Comparison of ENCODE assay signal across 8 mouse cellular contexts in the genomic region with DNA sequence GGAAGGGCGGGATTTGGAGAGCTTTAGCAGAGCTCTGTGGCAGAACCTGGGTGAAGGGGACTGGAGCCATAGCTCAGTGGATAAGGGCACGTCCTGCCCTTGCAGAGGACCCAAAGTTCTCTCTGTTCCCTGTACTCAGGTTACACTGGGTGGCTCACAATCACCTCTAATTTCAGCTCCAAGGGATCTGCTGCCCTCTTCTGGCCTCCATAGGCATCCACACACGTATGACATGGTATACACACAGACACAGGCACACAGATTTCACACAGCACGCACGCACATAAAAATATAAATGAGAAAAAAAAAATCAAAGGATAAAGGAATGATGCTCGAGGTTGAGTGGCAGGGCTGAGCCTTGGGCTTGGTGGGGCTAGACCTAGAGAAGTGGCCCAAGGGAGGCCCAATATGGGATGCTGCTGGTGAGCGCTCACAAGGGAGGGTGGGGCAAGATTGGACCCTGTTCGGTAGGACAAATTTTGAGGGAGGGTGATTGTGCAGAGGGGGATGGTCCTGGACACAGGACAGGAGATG. TPM values are rescaled to one million over a fixed set of nuclear protein-coding genes. Genes with fewer than 3 reads are reported as not detected.
DNase-seq lines count a peak whose midpoint lies in the region; ATAC-seq and TF ChIP-seq lines count a peak whose summit lies in the region.

No protein-coding gene starts in this region.

- no peaks in the 10 kb centered on the region for H3K27me3 ChIP-seq in kidney, embryonic 14.5 days (ENCODE audit: control insufficient read depth, insufficient read depth, low read length)
- H3K27me3 ChIP-seq in heart, embryonic 15.5 days = no peaks in the 10 kb centered on the region
- H3K27me3 ChIP-seq in liver, embryonic 16.5 days (ENCODE audit: control insufficient read depth, insufficient read depth, low read depth, low read length) = no peaks in the 10 kb centered on the region
- H3K27me3 ChIP-seq in small intestine, adult 2 months (ENCODE audit: control insufficient read depth, insufficient read depth, low read length) = no peaks in the 10 kb centered on the region

- 77% methylated on average over 8 of the region's 8 CpGs for WGBS in kidney, embryonic 14.5 days
- 76% methylated on average over 8 of the region's 8 CpGs for WGBS in heart, embryonic 15.5 days
- 71% methylated on average over 8 of the region's 8 CpGs for WGBS in liver, embryonic 16.5 days (ENCODE audit: insufficient replicate concordance)
- WGBS in small intestine, adult 2 months = 89% methylated on average over 8 of the region's 8 CpGs

- no peak for DNase-seq in kidney, postnatal 14 days
- no peak for DNase-seq in adrenal gland, postnatal 4 days (ENCODE audit: low spot score in 2 of 2)
- DNase-seq in layer of hippocampus, postnatal 36 days = no peak

- peaks cover 14% of the 10 kb centered on the region; the same call in 1 of the 2 replicates for H3K36me3 ChIP-seq in kidney, embryonic 14.5 days (ENCODE audit: control insufficient read depth, insufficient read depth, low read length)
- H3K36me3 ChIP-seq in heart, embryonic 15.5 days = peaks cover 11% of the 10 kb centered on the region
- H3K36me3 ChIP-seq in liver, embryonic 16.5 days (ENCODE audit: control insufficient read depth, insufficient read depth) = no peaks in the 10 kb centered on the region
- H3K36me3 ChIP-seq in small intestine, adult 2 months (ENCODE audit: control insufficient read depth, insufficient read depth, low read length) = 0 out of 2 replicates have a peak, but pooled peaks cover 4% of the 10 kb centered on the region

- H3K9me3 ChIP-seq in kidney, embryonic 14.5 days (ENCODE audit: control insufficient read depth, low read length) = no peaks in the 10 kb centered on the region
- no peaks in the 10 kb centered on the region for H3K9me3 ChIP-seq in heart, embryonic 15.5 days (replicated peaks)
- no peaks in the 10 kb centered on the region for H3K9me3 ChIP-seq in liver, embryonic 16.5 days (replicated peaks; ENCODE audit: control insufficient read depth, low read length)

- H3K4me2 ChIP-seq in kidney, embryonic 14.5 days (replicated peaks; ENCODE audit: low read depth, low read length) = peak overlapping the region; percentile 89
- H3K4me2 ChIP-seq in heart, embryonic 15.5 days = peak overlapping the region; percentile 92
- peak overlapping the region; percentile 96 for H3K4me2 ChIP-seq in liver, embryonic 16.5 days (ENCODE audit: low read depth, low read length)

- H3K4me1 ChIP-seq in kidney, embryonic 14.5 days (ENCODE audit: control insufficient read depth, insufficient read depth, low read length) = 0 out of 2 replicates have a peak, but pooled peaks cover 7% of the 10 kb centered on the region
- 0 out of 2 replicates have a peak, but pooled peaks cover 8% of the 10 kb centered on the region for H3K4me1 ChIP-seq in brown adipose tissue, adult 24 weeks (ENCODE audit: control insufficient read depth, insufficient read depth, insufficient read length, low read length)
- H3K4me1 ChIP-seq in heart, embryonic 15.5 days (replicated peaks) = peaks cover 36% of the 10 kb centered on the region
- H3K4me1 ChIP-seq in liver, embryonic 16.5 days (ENCODE audit: control insufficient read depth, low read depth, low read length) = peaks cover 9% of the 10 kb centered on the region
- no peaks in the 10 kb centered on the region for H3K4me1 ChIP-seq in small intestine, adult 2 months (ENCODE audit: control insufficient read depth, insufficient read depth, insufficient read length, low read length)

- TF ChIP-seq CTCF in small intestine, adult 2 months (IDR thresholded peaks at IDR 0.05; ENCODE audit: extremely low read depth, insufficient read length, insufficient replicate concordance, low read depth, low read length) = peak; percentile 50; the same call in 1 of the 2 replicates

- H3K9ac ChIP-seq in kidney, embryonic 14.5 days (ENCODE audit: low read depth, low read length) = no peak overlapping the region; the same call in 1 of the 2 replicates
- peak overlapping the region; percentile 78; the same call in 1 of the 2 replicates for H3K9ac ChIP-seq in heart, embryonic 15.5 days
- no peak overlapping the region for H3K9ac ChIP-seq in liver, embryonic 16.5 days (ENCODE audit: low read depth, low read length)

- peak overlapping the region; percentile 55 for H3K4me3 ChIP-seq in kidney, embryonic 14.5 days (ENCODE audit: low read length)
- H3K4me3 ChIP-seq in brown adipose tissue, adult 24 weeks (ENCODE audit: insufficient read depth, low read depth, low read length) = peak overlapping the region; percentile 24; the same call in 1 of the 2 replicates
- peak overlapping the region; percentile 64 for H3K4me3 ChIP-seq in heart, embryonic 15.5 days
- H3K4me3 ChIP-seq in liver, embryonic 16.5 days (ENCODE audit: low read depth, low read length) = peak overlapping the region; percentile 73
- peak overlapping the region; percentile 98 for H3K4me3 ChIP-seq in small intestine, adult 2 months (ENCODE audit: low read depth, low read length)

- TF ChIP-seq POLR2A in small intestine, adult 2 months (IDR thresholded peaks at IDR 0.05; ENCODE audit: low read depth, low read length) = no peak

- H3K27ac ChIP-seq in kidney, embryonic 14.5 days (ENCODE audit: low read depth, low read length) = peak overlapping the region; percentile 65; the same call in 1 of the 2 replicates
- H3K27ac ChIP-seq in brown adipose tissue, adult 24 weeks (replicated peaks; ENCODE audit: low read depth, low read length) = no peak overlapping the region
- H3K27ac ChIP-seq in heart, embryonic 15.5 days = peak overlapping the region; percentile 95
- H3K27ac ChIP-seq in liver, embryonic 16.5 days (ENCODE audit: low read length) = no peak overlapping the region
- H3K27ac ChIP-seq in small intestine, adult 2 months (ENCODE audit: insufficient read depth, low read depth, low read length) = no peak overlapping the region

- peak; percentile 12 for ATAC-seq in kidney, embryonic 14.5 days (ENCODE audit: low FRiP score, low TSS enrichment)
- peak; percentile 12 for ATAC-seq in heart, embryonic 15.5 days (replicated peaks; ENCODE audit: insufficient number of reproducible peaks, insufficient read depth, low FRiP score, low read depth)
- no peak for ATAC-seq in liver, embryonic 16.5 days (ENCODE audit: low read depth)

RNA-seq across cellular contexts. Expression of gene Crtap, which starts 1.0 kb away (rescaled TPM):
- 113 and 125 TPM in 2 replicates for polyA plus RNA-seq in kidney, embryonic 14.5 days (2014; fragmentation: Nextera tagmentation; extraction: Ambion mirVana)
- polyA plus RNA-seq in brown adipose tissue, adult 24 weeks (2012; ENCODE audit: insufficient read depth, insufficient read length, missing spikeins) = 53.4 and 60.5 TPM in 2 replicates
- 126 and 148 TPM in 2 replicates for polyA plus RNA-seq in heart, embryonic 15.5 days (2015; fragmentation: Nextera tagmentation; extraction: Ambion mirVana)
- 17.8 and 18.2 TPM in 2 replicates for polyA plus RNA-seq in liver, embryonic 16.5 days (2015; fragmentation: Nextera tagmentation; extraction: Ambion mirVana)
- 21.9 and 28.8 TPM in 2 replicates for polyA plus RNA-seq in small intestine, adult 2 months (2012; rRNA removed)
- total RNA-seq in adrenal gland, postnatal 4 days (2021) = 100 to 1,000 TPM; 155 to 160 TPM
- 1 to 10 TPM; 6.9 to 7.0 TPM for total RNA-seq in layer of hippocampus, postnatal 36 days (2021)

RNA-seq across cellular contexts. Expression of gene Glb1, which starts 11.4 kb away (rescaled TPM):
- 30.9 and 49.6 TPM in 2 replicates for polyA plus RNA-seq in kidney, embryonic 14.5 days (2014; fragmentation: Nextera tagmentation; extraction: Ambion mirVana)
- 9.2 and 10.5 TPM in 2 replicates for polyA plus RNA-seq in brown adipose tissue, adult 24 weeks (2012; ENCODE audit: insufficient read depth, insufficient read length, missing spikeins)
- polyA plus RNA-seq in heart, embryonic 15.5 days (2015; fragmentation: Nextera tagmentation; extraction: Ambion mirVana) = 36.6 and 47.4 TPM in 2 replicates
- 14.2 and 18.5 TPM in 2 replicates for polyA plus RNA-seq in liver, embryonic 16.5 days (2015; fragmentation: Nextera tagmentation; extraction: Ambion mirVana)
- 15.5 and 25.4 TPM in 2 replicates for polyA plus RNA-seq in small intestine, adult 2 months (2012; rRNA removed)
- 10 to 100 TPM; 38.7 to 45.5 TPM for total RNA-seq in adrenal gland, postnatal 4 days (2021)
- total RNA-seq in layer of hippocampus, postnatal 36 days (2021) = 10 to 100 TPM; 20.6 to 21.9 TPM

RNA-seq across cellular contexts. Expression of gene Tmppe, which starts 11.5 kb away (rescaled TPM):
- 3.7 and 4.1 TPM in 2 replicates for polyA plus RNA-seq in kidney, embryonic 14.5 days (2014; fragmentation: Nextera tagmentation; extraction: Ambion mirVana)
- 1.1 and 1.5 TPM in 2 replicates for polyA plus RNA-seq in brown adipose tissue, adult 24 weeks (2012; ENCODE audit: insufficient read depth, insufficient read length, missing spikeins)
- 6.7 and 8.4 TPM in 2 replicates for polyA plus RNA-seq in heart, embryonic 15.5 days (2015; fragmentation: Nextera tagmentation; extraction: Ambion mirVana)
- polyA plus RNA-seq in liver, embryonic 16.5 days (2015; fragmentation: Nextera tagmentation; extraction: Ambion mirVana) = 2.3 and 2.7 TPM in 2 replicates
- polyA plus RNA-seq in small intestine, adult 2 months (2012; rRNA removed) = 3.8 and 4.6 TPM in 2 replicates
- 10 to 100 TPM; 10.6 to 10.8 TPM for total RNA-seq in adrenal gland, postnatal 4 days (2021)
- total RNA-seq in layer of hippocampus, postnatal 36 days (2021) = 10 to 100 TPM in 1 of 2 experiments, 1 to 10 TPM in 1; 10.0 to 10.6 TPM

RNA-seq across cellular contexts. Expression of gene Bcl2a1c, which starts 59.5 kb away (rescaled TPM):
- not detected in 2 replicates for polyA plus RNA-seq in kidney, embryonic 14.5 days (2014; fragmentation: Nextera tagmentation; extraction: Ambion mirVana)
- not detected in 2 replicates for polyA plus RNA-seq in brown adipose tissue, adult 24 weeks (2012; ENCODE audit: insufficient read depth, insufficient read length, missing spikeins)
- polyA plus RNA-seq in heart, embryonic 15.5 days (2015; fragmentation: Nextera tagmentation; extraction: Ambion mirVana) = not detected in 2 replicates
- polyA plus RNA-seq in liver, embryonic 16.5 days (2015; fragmentation: Nextera tagmentation; extraction: Ambion mirVana) = not detected in 2 replicates
- polyA plus RNA-seq in small intestine, adult 2 months (2012; rRNA removed) = not detected in 2 replicates
- not detected for total RNA-seq in adrenal gland, postnatal 4 days (2021)
- not detected for total RNA-seq in layer of hippocampus, postnatal 36 days (2021)

Comparison
In these comparisons a context has a peak if more than half of its experiments do, and no peak if none do; other contexts are left out.
1. H3K27ac ChIP-seq: peak in kidney, embryonic 14.5 days (single experiment) and heart, embryonic 15.5 days (single experiment); none in brown adipose tissue, adult 24 weeks (single experiment), liver, embryonic 16.5 days (single experiment) and small intestine, adult 2 months (single experiment).
2. H3K4me3 ChIP-seq: peak in every context shown above with its lines; median percentile 98 in small intestine, adult 2 months; 73 in liver, embryonic 16.5 days; 64 in heart, embryonic 15.5 days; 55 in kidney, embryonic 14.5 days; 24 in brown adipose tissue, adult 24 weeks.
3. Peak in every context shown above with its lines, with median percentiles within 50 percentile points of each other: H3K4me2 ChIP-seq.